Mouse (Mus musculus) heart, adult 9 months (tissue): ENCODE measurements at regions not wholly inside any gene's neighbourhood (a gene's known extent, or its start where the extent isn't known, plus 50 kb on each side); places are given as distances from the start of the nearest gene placed in this dataset.

Experiments
- DNase-seq, 2 experiments: peaks; one replicate each; pipeline ENCODE4 v3.0.0; 2022; ENCODE audit warnings: low spot score in 2 of 2

- no peak for DNase-seq
Observed at GRCm38 (mm10) chr13:107904851-107905250, 139.4 kb upstream of the Smim15 start.

DNA sequence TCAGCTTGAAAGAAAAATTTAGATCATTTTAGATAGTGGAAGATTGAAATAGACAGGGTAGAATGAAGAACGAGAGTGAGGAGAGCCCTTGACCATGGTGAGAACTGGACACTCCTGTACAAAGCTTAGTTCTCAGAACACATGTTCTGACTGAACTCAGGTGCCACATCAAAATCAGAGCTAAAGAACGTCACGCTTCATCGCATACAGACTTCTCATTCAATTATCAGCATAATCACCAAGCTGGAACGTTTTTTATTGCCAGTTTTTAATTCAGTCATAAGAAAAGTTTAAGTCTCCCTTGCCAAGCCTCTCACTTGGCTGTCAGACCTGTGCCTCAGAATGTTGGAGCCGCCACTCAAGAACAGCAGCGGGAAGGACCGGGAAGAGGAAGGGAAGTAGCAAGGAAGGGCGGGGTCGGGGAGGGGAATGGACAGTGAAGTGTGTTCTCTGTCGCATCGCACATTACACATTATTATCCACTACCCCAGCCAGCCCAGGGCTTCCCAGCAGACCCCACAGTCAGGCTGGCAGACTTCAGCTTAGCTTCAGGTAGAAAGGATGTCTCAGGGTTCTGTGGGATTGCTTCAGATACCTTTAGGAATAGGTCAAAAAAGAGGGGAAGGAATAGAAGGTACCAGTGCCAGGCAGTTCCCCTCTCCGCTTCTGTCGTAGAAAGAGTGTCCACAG lies 140.1 kb upstream of the Smim15 start:
- peak in 1 of 2 experiments; percentile 10 for DNase-seq

- DNase-seq: peak; percentile 4 to 58
Observed at GRCm38 (mm10) chr13:107903150-107903959, 140.9 kb upstream of the Smim15 start.

GRCm38 (mm10) chr13:107902800-107903149 lies 141.5 kb upstream of the Smim15 start:
- no peak for DNase-seq

DNA sequence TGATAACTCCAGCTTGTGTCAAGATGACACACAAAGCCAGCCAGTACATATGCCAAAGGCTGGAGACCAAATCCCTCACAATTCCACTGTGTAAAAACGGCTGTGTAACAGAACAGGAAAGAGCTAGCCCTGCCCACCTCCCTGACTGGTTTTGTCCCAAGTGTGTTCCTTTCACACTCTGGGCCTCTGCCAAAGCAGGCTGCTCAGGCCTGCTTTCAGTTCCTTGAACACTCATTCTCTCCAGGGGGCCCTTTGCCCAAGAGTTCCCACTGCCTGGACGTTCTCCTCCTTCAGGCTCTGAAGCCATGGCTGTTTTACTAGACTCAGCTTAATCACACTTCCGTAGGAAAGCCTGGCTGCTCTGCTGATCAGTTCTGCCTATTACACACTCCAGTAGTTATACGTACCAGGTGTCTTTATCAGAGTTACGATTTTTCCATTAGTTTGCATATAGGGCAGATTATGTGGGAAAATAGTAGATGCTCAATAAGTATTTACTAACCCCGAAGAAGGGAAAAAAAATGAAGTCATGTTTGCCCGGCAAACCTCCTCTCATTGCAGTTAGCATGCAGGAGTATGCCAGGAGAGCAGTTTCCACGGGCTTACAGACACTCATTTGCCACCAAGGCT lies 144.5 kb upstream of the Smim15 start:
- peak; percentile 49 to 67 for DNase-seq

DNA sequence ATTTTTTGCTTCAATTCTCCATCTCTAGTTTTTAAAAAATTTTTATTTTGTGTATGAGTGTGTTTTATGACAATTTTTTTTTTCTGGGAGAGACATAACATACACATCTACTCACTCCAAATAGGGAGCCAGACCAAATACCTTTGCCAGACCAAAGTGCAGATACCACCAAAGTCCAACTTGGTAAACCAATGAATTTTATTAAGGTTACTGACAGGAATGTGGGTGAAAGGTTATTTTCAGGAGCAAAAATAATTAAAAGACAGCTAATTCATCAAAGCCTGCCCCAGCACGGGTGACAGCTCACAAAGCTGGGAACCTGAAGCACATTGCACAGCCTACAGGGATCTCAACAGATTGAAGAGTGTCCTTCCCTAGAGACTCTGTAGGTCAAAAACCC lies 146.6 kb upstream of the Smim15 start:
- no peak for DNase-seq

DNA sequence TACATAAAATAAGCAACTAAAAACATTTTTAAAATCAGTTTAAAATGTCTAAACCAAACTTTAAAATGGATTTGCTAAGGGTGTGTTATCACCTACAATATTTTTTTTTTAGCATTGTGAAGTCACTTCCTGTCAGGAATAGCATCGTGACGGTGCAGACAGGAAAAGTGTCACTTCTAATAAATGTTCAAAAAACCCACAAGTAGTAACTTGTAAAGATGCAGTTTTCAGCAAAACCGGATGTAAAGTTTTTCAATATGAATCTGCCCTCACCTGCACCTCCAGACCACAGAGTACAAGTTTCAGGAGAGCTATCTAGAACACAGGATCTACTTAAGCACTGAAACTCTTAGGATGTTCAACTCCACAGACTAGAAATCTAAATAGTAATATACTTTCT lies 147.1 kb upstream of the Smim15 start:
- no peak for DNase-seq

- no peak for DNase-seq
Observed at GRCm38 (mm10) chr13:107893581-107894183, 150.6 kb upstream of the Smim15 start.

DNA sequence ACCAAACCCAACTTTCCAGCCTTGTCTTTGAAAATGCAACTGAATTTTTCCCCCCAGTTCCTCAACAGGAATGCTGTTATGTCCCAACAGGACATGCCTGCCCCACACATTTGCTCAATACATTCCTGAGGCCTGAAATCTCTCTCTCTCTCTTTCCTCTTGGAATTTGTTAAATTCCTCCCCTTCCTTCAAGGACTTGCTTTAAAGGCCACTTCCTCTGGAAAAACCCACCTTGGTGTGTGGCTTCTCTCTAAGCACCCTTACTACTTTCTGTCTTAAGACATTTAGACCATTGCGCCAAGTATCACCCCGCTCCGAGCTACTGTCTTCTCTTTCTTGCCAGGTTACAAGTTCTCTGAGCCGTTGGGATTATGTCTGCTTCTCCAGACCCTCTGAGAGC lies 151.2 kb upstream of the Smim15 start:
- no peak for DNase-seq

DNA sequence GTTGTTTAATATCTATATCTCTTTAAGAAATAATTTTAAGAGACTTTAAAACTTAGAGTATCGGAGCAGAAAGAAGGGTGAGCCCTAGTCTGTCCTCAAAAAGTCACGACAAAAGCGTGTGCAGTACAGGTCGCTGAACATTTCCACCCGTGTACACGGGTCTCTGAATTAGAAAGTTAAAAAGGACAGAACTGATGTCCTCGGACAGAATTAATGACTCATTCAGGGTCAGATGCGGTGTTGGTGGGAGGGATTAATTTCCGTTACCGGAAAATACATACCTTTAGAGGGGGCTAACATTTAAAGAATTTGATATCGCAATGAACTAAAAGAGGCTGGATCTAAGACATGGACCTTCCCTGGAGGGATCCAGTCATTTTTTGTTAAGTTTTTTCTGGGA lies 152.3 kb upstream of the Smim15 start:
- peak; percentile 19 for DNase-seq

DNA sequence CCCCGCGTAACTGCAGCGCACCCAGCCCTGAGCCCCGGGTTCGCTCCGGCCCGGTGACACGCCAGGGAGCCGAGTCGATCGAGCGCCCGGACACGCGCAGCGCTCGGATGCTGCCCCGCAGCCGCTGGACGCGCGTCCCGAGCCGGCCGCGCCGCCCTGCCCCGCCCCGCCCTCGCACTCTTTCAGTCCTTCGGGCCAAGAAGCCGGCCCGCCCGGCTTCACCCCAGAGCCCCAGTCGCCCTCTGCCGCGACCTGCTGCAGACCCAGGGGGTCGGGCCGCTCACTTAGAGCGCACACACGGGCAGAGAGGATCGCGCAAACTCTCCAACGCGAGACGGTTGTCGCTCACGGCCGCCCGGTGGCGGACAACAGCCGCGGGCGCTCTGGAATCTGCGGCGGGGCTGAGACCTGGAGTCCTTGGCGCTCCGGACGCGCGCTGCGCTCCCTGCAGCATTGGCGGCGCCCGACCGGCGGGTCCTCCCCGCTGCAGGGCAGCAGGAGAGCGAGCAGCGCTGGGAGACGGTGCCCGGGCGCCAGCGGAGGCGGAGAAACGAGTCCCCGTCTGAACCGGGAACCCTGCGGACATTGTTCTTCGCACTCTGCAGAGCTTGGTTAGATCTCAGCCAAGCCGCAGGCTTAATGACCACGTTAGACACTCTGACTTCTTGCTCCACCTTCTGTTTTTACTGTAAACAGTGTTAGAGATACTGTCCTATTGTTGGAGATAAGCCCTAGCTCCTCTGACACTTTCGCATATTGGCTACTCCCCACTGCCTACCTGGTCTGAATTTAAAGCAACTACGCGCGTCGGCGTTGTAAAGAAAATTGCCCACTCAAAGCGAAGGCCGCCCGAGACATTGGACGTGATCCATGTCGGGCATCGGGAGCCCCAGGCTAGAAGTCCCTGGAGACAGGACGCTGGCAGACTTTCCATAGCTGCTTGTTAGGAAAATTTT lies 153.1 kb upstream of the Smim15 start:
- peak; percentile 58 to 72 for DNase-seq

- DNase-seq: peak; percentile 98 to 99
Observed at GRCm38 (mm10) chr13:107889985-107890865, 154.0 kb upstream of the Smim15 start.

DNA sequence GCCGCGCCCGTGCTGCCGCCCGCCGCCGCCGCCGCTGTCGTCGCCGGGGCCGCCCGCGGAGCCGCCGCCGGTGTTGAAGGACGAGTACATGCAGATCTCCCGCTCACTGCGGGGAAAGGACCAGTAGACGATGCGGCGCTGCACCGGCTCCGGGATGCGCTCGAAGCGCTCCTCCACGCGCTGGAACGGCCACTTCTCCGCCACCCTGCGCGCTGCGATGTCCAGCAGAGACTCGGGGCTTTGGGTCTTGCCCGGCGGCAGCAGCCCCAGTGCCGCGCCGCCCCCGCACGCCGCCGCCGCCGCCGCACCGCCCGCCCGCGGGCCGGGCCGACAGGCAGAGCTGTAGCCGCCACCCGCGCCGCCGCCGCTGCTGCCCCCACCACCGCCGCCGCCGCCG lies 154.7 kb upstream of the Smim15 start:
- no peak for DNase-seq

DNA sequence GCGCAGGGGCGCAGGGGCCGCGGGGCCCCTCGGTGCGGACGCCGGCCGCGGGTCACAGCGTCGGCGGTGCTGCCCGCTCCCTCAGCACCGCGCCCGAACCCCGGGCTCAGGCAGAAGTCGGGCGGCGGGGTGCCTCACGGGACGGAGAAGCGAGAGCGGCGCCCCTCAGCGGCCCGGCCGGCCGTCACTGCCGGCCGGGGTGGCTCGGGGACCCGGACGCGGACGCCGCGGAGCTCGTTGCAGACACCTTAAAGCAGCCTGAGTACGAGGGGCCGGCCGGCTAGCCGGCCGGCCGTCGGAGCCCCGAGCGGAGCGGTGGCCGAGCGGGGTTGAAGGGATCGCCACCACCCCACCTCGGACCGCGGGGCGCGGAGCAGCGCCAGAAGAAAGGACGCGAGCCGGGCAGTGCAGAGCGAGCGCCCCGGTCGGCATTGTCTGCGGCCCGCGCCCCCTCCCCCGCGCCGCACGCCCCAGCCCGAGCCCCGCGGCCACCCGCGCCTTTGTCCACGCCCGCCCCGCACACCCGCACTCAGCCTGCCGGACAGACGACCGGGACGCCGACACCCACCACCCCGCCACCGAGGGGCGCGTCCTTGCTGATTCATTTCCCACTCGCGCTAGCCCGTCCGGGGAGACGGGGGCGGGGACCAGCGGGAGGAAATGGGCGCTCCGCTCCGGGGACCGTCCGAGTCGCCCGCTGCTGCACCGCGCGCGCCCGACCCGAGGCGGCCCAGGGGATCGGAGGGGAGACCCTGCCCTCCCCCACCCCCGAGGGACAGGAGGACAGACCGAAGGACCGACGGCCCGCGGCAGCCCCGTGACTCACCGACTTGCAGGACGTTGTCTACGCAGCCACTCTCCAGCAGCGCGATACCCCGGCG lies 155.4 kb upstream of the Smim15 start:
- peak; percentile 64 for DNase-seq

- no peak for DNase-seq
Observed at GRCm38 (mm10) chr13:107888231-107888555, 156.1 kb upstream of the Smim15 start.

- DNase-seq: no peak
Observed at GRCm38 (mm10) chr13:107887366-107888230, 156.6 kb upstream of the Smim15 start.

DNA sequence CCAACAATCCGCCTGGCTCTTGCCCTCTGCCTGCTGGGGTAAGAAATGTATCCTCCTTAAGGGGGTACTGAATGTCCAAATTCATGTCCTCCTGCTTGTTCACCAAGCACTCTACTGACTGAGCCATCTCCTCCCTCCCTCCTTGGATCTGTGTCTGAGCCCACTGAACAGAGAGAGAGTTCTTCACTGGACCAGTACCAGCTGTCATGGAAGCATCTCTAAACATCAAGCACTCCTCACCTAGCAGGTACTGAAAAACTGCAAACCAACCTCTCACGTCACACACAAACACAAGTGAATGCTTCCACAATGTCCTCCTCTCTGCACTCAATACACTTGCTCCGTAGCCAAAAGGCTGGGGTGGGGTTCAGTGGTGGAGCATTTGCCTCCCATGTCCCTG lies 159.4 kb upstream of the Smim15 start:
- no peak for DNase-seq

- DNase-seq: no peak
Observed at GRCm38 (mm10) chr13:107882337-107882736, 161.9 kb upstream of the Smim15 start.
